Mouse (Mus musculus): Measurements from ENCODE around the gene Cdk12. TPM values are rescaled to one million over a fixed set of nuclear protein-coding genes. Genes with fewer than 3 reads are reported as not detected.
"Not testable (repeated sequence)": the region's sequence is repeated elsewhere in the genome, so short reads cannot be mapped to it uniquely, and the experiment has no call there.

Cdk12 gene
- polyA plus RNA-seq, 1 experiment, result 26.2 TPM

DNA sequence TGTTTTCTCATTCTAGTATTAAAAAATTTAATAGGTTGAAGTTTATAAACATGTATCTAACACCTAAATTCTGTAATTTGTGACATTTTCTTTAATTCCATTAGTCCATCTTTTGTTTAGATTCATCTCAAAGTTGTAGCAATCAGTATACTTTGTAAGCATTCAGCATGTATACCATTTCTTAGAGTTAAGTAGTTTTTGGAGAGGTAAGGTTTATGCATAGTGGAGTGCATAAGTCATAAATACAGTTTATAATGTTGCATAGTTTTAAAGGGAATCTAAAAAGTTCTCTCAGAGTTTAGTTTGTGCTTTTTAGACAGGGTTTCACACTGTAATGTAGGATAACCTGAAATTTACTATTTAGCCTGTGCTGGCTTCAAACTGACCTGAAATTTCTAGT lies 2.6 kb downstream of the Cdk12 start:
- no peak for TF ChIP-seq CTCF (IDR thresholded peaks at IDR 0.05; ENCODE audit: borderline replicate concordance, extremely low read depth, insufficient read depth, insufficient read length)
- TF ChIP-seq POLR2A (IDR thresholded peaks at IDR 0.05; ENCODE audit: borderline replicate concordance, extremely low read depth, insufficient read depth, insufficient read length, poor library complexity, severe bottlenecking), result no peak
- DNase-seq (ENCODE audit: low read depth), result no peak

DNA sequence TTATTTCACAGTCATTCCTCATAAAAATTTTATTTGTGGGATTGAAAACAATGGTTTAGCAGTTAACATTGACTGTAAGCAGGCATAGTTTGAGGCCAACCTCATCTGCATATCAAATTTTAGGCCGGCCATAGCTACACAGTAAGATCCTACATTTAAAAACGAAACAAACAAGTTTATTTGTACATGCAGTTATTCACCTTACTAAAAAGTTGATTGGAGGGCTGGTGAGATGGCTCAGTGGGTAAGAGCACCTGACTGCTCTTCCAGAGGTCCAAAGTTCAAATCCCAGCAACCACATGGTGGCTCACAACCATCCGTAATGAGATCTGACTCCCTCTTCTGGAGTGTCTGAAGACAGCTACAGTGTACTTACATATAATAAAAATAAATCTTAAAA lies 3.4 kb downstream of the Cdk12 start:
- DNase-seq (ENCODE audit: low read depth), result not testable (repeated sequence)

DNA sequence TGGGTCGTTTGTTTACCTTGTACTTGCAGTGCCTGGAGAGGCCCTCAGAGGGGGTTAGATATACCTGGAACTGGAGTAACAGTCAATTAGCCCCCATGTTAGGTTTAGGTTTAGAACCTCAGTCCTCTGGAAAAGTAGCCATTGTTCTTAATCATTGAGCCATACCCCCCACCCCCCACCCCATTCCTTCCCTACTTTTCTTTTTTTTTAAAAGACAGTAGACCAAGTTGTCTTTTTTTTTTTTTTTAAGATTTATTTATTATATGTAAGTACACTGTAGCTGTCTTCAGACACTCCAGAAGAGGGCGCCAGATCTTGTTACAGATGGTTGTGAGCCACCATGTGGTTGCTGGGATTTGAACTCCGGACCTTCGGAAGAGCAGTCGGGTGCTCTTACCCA lies 6.8 kb downstream of the Cdk12 start:
- DNase-seq (ENCODE audit: low read depth), result not testable (repeated sequence)

DNA sequence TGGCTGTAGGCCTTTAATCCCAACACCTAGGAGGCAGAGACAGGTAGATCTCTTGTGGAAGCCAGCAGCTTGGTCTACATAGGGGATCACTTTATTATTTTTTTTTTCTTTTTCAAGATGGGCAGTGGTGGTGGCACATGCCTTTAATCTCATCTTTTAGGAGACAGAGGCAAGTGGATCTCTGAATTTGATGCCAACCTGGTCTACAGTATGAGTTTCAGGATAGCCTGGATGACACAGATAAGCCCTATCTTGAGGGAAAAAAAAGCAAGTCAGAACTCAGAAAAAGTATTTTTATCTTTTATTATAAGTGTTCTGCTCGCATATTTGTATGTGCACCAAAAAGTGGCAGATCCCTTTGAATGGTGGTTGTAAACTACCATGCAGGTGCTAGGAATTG lies 10.5 kb downstream of the Cdk12 start:
- TF ChIP-seq POLR2A (IDR thresholded peaks at IDR 0.05; ENCODE audit: borderline replicate concordance, extremely low read depth, insufficient read depth, insufficient read length, poor library complexity, severe bottlenecking) (no peak), CTCF (IDR thresholded peaks at IDR 0.05; ENCODE audit: borderline replicate concordance, extremely low read depth, insufficient read depth, insufficient read length) (no peak)

DNA sequence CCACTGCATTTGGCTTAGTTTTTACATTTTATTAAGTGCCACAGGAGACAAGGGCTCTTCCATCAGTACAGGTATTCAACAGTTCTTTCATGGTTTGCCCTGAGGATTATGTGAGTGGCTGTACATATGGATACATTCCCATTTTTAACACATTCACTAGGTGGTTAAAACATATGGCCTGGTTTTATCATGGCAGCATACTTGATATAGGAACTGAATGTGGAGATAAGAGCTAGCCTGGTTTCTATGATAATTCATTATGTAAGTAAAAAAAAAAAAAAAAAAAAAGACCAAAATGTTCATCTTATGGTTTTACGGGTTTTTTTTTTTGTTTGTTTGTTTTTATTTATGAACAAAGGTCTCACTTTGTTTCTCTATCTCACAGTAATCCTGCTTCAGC lies 23.5 kb downstream of the Cdk12 start:
- TF ChIP-seq POLR2A (IDR thresholded peaks at IDR 0.05; ENCODE audit: borderline replicate concordance, extremely low read depth, insufficient read depth, insufficient read length, poor library complexity, severe bottlenecking), result no peak
- no peak for TF ChIP-seq CTCF (IDR thresholded peaks at IDR 0.05; ENCODE audit: borderline replicate concordance, extremely low read depth, insufficient read depth, insufficient read length)
- DNase-seq (ENCODE audit: low read depth), result no peak

More for the DNA sequence above, 10.5 kb downstream of the Cdk12 start:
- no peak for DNase-seq (ENCODE audit: low read depth)

DNA sequence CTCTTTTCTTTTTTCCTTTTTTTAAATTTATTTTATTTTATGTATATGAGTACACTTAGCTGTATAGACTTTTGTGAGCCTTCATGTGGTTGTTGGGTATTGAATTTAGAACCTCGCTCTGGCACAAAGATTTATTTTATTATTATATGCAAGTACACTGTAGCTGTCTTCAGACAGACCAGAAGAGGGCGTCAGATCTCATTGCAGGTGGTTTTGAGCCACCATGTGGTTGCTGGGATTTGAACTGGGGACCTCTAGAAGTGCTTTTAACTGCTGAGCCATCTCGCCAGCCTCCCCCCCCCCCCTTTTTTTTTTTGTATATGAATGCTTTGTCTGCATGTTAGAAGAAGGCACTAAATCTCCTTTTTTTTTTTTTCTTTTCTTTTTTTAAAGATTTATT lies 35.6 kb downstream of the Cdk12 start:
- no peak for DNase-seq (ENCODE audit: low read depth)
- no peak for TF ChIP-seq CTCF (IDR thresholded peaks at IDR 0.05; ENCODE audit: borderline replicate concordance, extremely low read depth, insufficient read depth, insufficient read length)
- TF ChIP-seq POLR2A (IDR thresholded peaks at IDR 0.05; ENCODE audit: borderline replicate concordance, extremely low read depth, insufficient read depth, insufficient read length, poor library complexity, severe bottlenecking), result no peak

DNA sequence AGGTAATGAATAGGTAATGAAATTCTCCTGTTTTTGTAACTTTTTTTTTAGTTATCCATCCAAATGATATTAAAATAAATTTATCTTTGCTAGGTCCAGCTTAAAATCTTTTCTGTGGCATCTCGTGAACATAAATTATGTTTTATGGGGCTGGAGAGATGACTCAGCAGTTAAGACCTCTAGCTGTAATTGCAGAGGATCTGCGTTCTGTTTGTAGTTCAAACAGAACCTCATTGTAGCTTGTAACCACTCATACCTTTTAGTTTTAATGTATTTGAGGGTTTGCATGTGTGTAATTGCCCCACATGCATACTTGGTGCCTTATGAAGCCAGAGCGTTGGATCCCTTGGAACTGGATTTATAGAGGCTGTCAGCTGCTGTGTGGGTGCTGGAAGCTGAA lies 36.1 kb downstream of the Cdk12 start:
- TF ChIP-seq POLR2A (IDR thresholded peaks at IDR 0.05; ENCODE audit: borderline replicate concordance, extremely low read depth, insufficient read depth, insufficient read length, poor library complexity, severe bottlenecking) (no peak), CTCF (IDR thresholded peaks at IDR 0.05; ENCODE audit: borderline replicate concordance, extremely low read depth, insufficient read depth, insufficient read length) (no peak)
- DNase-seq (ENCODE audit: low read depth), result no peak

DNA sequence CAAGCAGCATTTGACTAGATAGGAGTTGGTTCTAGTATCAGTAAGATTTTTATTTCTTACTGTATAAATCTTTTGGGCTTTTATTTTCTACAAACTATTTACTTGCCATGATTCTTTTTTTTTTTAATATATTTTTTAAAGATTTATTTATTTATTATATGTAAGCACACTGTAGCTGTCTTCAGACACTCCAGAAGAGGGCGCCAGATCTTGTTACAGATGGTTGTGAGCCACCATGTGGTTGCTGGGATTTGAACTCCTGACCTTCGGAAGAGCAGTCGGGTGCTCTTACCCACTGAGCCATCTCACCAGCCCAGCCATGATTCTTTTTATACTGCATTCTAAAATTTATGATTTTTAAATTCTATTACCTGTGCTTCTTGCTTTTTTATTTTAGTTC lies 40.1 kb downstream of the Cdk12 start:
- DNase-seq (ENCODE audit: low read depth), result not testable (repeated sequence)

DNA sequence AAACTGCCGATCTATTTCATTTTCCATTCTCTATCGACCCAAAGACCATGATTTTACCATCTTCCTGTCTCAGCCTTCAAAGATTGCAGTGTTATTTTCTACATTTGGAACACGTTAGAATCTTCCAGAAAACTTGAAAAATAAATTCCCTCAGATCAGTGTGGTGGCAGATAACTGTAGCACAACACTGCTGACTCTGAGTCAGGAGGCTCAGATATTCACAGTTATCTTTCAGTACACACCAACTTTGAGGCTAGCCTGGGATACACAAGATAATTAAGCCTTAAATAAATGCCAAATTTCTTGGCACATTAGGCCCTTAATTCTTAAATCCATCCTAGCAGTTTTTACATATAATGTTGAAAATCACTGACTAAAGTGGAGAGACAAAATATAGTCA lies 41.6 kb downstream of the Cdk12 start:
- TF ChIP-seq CTCF (IDR thresholded peaks at IDR 0.05; ENCODE audit: borderline replicate concordance, extremely low read depth, insufficient read depth, insufficient read length) (no peak), POLR2A (IDR thresholded peaks at IDR 0.05; ENCODE audit: borderline replicate concordance, extremely low read depth, insufficient read depth, insufficient read length, poor library complexity, severe bottlenecking) (no peak)
- no peak for DNase-seq (ENCODE audit: low read depth)

DNA sequence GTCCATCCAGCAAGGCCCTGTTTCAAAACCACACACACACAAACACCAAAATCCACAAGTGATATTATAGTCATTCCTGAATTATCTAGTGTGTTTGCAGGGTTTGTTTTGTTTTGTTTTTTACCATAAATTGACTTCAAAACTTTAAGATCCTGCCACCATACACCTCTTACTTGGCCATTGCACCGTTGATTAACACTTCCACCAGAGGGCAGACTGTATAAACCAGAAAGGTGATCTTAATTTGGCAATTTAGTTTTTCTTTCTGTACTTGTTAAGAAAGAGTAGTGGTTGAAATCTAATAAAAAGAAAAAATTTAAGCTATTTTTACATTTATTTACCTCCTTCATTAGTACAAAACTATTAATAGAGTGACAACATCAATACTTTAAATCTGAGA lies 44.5 kb downstream of the Cdk12 start:
- TF ChIP-seq CTCF (IDR thresholded peaks at IDR 0.05; ENCODE audit: borderline replicate concordance, extremely low read depth, insufficient read depth, insufficient read length) (peak; percentile 13; the same call in 1 of the 2 replicates), POLR2A (IDR thresholded peaks at IDR 0.05; ENCODE audit: borderline replicate concordance, extremely low read depth, insufficient read depth, insufficient read length, poor library complexity, severe bottlenecking) (no peak)
- peak; percentile 26 for DNase-seq (ENCODE audit: low read depth)

DNA sequence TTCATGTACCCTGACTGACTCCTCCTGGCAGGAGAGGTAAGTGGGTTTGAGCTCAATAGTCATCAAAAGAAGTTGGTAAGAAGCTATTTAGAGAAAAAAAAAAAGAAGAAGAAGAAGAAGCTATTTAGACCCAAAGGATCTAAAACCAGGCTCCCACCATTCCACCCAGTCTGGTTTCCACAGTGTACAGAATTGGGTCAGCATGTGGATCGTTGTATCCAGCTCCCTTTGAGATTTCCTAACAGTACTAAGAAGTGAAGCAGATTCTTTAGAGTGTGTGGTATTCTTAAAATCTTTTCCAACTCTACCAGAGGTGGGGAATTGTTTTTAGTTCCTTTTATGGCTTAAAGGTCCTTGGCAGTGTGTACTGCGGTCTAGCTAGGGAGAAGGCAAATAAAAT lies 50.9 kb downstream of the Cdk12 start:
- TF ChIP-seq POLR2A (IDR thresholded peaks at IDR 0.05; ENCODE audit: borderline replicate concordance, extremely low read depth, insufficient read depth, insufficient read length, poor library complexity, severe bottlenecking) (no peak), CTCF (IDR thresholded peaks at IDR 0.05; ENCODE audit: borderline replicate concordance, extremely low read depth, insufficient read depth, insufficient read length) (no peak)
- no peak for DNase-seq (ENCODE audit: low read depth)

DNA sequence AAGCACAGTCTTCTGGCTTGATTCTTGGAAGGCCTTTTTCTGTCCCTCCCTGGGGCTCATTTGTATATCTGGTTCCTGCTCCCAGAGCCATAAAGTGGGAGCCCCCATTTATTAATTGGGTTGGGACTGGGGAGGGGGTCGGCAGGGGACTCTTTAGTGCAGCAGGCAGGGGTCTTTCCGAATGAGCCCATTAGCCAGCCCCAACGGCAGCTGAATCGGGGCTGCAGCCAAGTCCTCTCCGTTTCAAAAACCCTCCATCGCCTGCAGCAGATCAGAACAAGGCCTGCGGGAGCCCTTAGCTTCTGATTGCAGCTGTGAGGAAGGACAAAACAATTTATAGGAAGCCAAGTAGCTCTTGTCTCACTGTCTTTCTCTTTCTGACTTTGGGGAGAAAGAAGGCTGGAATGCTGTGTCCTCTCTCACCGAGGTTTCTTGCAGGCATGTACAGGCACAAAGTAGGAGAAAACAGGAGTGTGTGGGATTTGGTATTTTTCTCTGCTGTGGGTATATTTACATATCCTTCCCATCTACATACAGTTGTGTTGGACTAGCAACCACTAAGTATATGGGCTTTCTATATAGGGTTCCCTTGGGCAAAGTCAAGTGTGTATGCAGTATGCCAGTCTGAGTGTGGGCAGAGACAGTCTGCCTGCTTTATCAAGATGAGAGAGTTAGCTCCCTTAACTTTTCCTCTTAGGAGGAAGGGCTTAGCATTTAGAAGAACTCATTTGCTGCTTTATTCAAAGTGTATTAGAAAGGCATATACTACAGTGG lies 58.0 kb downstream of the Cdk12 start:
- DNase-seq (ENCODE audit: low read depth), result peak; percentile 64
- TF ChIP-seq CTCF (IDR thresholded peaks at IDR 0.05; ENCODE audit: borderline replicate concordance, extremely low read depth, insufficient read depth, insufficient read length), result no peak
- TF ChIP-seq POLR2A (IDR thresholded peaks at IDR 0.05; ENCODE audit: borderline replicate concordance, extremely low read depth, insufficient read depth, insufficient read length, poor library complexity, severe bottlenecking), result no peak

DNA sequence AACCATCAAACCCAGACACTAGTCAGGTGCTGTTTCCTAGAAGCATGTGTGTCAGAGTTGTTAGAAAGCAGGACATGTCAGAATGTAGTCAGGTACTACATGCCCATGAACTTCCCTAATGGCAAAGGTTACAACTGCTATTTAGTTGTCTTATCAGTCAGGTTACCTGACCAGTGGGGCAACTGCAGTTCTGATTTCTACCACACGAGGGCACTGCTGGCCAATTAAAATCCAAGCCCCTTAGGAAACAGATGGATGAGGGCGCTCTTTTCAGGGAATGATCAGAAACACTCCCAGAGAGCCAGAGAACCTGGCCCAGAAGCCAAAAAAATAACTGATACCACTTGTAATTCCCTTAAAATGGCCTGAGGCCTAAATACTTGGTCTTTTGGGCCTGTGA lies 62.2 kb downstream of the Cdk12 start:
- peak; percentile 90 for DNase-seq (ENCODE audit: low read depth)
- TF ChIP-seq CTCF (IDR thresholded peaks at IDR 0.05; ENCODE audit: borderline replicate concordance, extremely low read depth, insufficient read depth, insufficient read length) (peak; percentile 90), POLR2A (IDR thresholded peaks at IDR 0.05; ENCODE audit: borderline replicate concordance, extremely low read depth, insufficient read depth, insufficient read length, poor library complexity, severe bottlenecking) (no peak)
